Mouse (Mus musculus) layer of hippocampus, adult 9-11 months (tissue): ENCODE results near the gene Cyth3.
A peak's percentile ranks its signal among the peaks of the same experiment; 100 is the strongest.

ENCODE experiments used
- DNase-seq: peaks from one replicate; pipeline ENCODE4 v3.0.0; 2022

The Cyth3 gene

DNA sequence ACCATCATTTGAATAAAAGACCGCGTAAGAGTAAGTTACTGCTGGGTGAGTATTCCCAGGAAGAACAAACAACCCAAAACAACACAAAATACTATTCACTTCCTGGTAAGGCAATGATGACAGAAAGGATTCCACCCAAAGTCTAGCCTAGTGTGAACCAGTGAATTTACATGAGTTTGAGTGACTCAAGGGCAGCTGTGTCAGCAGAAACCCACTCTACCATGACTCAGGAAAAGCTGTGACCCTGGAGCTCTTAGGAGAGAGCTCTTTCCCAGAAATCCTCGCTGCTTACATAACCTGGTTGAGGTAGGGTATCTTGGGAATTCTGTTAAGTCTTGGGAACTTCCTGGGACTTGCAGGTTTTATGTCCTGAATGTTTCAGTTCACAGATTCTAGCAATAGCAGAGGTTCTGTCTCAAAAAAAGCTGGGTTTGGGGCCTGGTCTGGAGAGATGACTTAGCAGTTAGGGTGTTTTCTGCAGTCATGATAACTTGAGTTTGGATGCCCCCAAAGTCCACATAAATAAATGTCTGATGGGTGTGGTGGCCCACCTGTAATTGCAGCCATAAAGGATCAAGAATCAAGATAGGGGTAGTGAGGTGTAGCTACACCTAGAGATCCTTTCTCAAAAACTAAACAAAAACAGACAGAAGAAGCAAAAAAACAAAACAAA lies 5.5 kb upstream of the Cyth3 start:
- no peak for DNase-seq

DNA sequence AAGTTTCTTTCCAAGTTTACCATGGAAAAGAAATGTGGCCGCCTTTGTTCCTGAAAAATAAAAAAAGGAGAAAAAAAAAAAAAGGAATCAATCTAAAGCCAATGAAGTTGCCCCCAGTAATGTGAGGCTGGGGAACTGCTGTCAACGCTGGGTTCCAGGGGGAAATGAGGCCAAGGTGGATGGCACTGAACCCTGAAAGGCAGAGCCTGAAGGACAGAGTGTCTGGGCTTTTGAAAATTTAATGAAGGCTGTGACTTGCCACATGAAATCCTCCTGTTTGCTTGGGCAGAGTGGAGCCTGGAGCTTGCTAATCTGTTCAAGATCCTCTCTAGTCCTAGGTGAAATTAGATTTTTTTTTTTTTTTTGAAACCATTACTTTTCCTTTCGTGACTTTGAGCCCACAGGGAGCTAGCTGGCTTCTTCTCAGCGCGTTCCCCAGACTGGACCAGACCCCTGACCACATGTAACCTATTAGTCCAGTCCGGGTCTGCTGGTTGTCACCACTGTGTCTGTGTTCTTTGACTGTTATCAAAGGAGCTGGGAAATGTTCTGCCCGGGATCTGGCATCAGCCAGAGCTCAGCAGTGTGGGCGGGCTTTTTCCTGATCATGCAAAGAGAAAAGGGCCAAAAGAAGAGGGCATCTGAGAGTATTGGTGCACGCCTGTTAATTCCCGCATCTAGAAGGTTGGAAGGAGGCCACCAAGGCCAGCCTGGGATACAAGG lies 4.6 kb upstream of the Cyth3 start:
- no peak for DNase-seq

DNA sequence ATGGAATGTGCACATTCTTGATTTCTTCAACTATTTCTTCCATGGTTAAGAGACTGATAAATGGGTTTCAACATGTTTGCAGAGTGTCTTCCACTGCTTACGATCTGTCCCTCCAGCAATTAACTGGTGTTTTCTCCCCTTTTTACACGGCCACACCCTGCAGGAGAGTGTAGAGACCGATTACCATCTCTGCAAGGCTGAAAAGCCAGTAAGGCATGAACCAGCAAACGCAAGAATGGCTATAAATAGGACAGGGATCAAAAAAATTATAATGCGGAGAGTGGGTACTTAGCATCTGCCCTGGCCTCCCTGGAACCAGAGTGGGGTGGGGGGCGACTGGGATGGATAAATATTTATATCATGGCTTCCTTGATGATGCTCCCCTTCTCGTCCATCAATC lies 3.7 kb upstream of the Cyth3 start:
- DNase-seq = no peak

DNA sequence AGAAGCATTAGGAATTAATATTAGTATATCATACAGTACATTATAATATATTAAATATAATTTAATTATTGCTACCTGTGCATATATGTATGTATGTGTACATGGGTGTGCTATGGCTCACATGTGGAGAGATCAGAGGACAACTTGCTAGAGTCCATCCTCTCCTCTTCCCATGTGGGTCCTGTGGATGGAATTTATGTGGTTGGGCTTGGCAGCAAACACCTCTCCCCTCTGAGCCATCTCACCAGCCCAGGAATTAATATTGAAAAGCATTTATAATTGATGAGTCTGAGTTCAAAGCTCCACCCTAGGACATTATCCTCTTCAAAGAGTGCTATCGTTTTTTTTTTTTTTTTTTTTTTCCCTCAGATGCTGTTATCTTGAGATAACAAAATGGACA lies 2.1 kb upstream of the Cyth3 start:
- DNase-seq = no peak

DNA sequence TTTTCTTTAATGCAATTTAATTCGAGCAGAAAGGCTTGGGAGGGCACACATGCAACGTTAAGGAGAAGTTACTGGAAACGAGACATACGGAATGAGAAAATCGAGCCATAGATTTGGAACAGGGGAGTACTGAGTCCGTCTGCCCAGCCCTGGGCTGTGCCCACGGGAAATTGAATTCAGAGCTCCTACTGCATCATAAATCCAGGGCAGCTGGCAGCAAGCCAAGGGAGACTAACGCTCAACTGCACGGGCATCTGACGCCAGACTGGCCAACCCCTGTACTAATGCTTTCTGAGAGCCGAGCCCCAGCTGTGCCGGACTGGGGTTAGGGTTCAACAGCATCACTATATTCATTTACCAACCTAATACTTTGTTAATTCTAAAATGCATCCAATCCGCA lies 1.3 kb upstream of the Cyth3 start:
- peak; percentile 39 for DNase-seq

DNA sequence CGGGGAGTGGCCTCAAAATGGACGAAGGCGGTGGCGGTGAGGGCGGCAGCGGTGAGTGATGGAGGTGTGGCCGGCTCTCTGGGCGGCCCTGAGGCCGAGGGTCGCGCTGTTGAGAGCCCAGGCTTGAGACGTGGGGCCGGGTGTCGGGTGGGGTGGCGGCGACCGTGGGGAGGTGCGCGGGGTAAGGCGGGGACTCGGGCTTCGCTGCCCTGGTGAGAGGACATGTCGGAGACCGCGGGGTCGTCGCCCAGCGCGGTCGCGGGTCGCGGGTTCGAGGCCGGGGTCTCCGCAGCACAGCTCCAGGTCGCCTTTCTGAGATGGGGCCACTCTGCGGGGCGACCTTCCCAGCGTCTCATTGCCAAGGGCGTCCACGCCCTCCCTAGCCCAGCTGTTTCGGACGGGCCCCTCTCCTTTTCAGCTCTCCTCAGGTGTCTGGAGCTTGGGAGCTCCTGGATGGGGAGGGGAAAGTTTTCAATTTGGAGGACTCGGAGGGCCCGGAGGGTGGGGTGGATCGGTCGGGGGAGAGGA lies 440 bp downstream of the Cyth3 start:
- no peak for DNase-seq

DNA sequence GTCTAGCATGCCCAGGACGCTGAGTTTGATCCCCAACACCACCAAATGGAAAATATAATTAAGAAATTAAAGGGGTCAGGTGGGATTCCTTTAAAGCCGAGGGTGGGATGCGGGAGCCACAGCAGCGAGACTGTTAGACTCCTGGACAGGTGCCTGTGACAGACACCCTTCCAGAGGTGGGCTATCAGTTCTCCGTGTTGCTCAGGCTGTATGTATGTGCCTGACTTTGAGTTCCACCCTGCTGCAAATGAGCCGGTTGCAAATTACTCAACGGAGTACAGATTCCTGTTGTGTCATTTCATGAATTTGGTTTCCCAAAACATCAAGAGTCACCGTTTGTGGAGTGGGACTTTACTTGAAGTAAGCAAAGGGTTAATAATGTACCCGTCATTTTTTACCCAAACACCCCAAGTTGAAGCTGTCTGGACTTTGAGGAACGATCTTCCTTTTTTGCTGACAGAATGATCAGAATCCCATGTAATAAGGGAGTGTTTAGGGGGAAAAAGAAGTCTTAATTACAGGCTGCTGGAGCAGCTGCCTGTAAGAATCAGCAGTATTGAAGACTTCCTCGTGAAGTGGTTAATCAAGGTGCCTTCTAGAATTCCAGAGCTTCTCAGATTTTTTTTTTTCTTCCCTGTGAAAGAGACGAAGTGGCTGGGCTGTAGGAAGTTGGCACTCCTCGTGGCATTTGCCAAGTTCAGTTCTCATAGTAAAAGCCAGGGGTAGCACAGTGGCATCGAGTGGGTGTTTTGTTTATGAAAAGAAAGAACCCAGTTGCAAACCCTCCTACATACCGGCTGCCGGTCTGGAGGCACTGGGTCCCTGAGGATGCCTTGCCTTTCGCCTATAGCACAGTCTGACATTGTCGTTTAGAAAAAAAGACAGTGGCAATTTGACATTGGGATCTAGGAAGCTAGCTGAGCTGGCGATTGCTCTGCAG lies 1.4 kb downstream of the Cyth3 start:
- peak; percentile 51 for DNase-seq

DNA sequence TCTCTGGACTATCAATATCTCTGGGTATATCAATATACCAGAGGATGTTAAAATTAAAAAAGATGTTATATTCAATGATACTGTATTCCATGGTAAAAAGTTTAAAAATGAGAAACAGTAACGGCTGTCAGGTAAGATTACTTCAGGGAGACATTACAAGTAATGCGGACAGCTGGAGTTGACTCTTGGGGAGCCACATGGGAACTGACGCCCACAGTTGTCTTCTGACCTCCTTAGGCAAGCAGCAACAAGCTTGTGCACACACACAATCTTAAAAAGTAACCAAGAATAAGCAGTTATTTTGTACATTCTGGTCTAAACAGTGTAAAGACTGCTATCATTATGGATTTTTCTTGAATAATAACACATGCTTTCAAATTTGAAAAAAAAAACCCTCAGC lies 2.2 kb downstream of the Cyth3 start:
- no peak for DNase-seq

DNA sequence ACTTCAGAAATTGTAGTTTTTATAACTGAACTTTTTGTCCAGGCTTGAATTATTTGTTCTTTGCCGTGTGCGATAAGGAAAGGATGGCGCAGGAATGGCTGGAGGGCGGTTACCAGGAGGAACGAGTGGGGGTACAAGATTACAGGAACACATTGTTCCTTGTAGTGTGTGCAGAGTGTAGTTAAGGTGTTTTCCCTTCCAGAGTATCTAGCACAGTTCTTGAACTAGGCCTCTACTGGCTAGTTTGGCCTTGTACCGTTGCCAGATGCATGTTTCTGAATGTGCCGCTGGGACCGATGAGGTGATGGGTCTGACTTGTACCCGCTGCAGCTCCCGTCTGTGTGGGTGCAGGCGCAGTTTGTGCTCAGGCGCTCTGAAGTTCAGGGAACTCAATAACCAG lies 3.2 kb downstream of the Cyth3 start:
- no peak for DNase-seq

DNA sequence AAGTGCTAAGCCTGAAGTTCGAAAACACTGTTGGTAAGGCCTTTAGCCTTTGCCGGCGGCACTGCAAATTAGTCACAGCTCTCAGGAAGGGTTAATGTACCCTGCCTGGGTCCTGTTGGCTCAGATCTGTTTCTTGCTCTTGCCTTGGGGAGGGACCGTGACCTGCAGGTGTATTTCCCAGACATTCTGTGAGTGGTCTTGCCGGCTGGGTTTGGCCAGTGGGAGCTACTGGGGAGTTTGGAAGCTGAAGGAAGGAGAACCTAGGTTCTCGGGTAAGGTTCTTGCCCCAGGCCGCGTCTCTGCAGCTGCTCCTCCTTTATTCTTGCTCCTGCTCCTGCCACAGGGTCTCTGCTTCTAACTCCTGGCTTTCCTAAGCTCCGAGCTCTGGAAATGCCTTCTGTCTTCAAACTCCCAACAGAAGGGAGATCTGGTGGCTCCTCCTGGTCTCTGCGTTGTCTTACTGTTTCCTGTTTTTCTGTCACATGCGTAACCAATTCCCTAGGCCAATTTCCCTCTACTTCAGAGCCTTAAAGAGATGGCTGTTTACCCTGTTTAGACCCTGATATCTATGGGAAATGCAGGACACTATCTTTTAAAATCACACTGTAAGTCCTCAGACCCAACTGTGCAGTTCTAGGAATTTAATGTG lies 3.8 kb downstream of the Cyth3 start:
- DNase-seq = peak; percentile 40

DNA sequence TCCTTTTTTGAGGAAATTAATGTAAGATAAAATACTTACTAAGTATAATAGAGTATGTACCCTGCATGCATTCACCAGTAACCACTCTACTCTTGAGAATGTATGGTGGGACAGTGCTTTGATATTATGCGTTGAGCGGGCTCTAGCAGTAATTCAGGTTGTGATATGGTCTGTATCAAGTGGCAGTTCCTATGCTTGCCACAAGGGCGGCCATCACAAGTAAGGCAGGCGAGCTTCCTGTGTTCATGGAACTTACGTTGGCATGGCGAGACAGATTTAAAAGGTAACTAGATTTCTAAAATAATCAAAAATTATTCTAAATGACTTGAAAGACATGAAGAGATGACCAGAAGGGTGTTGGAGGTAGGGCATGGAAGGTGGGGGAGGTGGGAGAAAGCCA lies 5.3 kb downstream of the Cyth3 start:
- no peak for DNase-seq

DNA sequence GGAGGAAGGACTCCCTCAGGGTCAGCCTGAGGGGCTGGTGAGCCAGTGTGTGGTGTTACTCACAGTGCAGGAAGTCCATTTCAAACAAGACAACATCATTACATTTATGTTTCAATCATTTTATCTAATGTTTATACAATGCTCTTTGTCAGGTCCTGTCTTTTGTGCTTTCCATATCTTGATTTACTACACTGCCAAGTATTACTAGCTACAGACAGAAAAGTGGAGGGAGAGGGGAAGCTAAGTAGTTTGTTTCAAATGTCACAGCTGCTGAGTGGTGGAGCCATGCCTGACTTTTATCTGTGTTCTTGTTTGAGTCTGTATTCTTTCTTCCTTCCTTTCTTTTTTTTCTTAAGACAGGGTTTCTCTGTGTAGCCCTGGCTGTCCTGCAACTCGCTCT lies 5.7 kb downstream of the Cyth3 start:
- no peak for DNase-seq

DNA sequence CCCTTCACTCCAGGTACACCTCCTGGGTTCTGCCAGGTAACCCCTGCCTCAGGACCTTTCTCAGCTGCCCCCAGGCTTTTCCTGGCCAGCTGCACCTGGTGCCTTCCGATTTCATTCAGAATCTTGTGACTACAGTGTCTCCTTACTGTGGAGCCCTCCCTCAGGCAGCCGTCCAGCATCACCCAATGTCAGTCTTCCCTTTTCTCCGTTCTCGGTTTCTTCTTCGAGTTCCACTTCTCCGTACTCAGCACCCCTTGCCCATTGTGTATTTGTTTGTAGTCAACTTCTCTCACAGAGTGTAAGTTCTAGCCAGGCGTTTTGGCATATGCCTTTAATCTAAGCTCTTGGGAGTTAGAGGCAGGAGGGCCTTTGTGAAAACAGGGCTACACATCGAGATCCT lies 7.4 kb downstream of the Cyth3 start:
- no peak for DNase-seq

DNA sequence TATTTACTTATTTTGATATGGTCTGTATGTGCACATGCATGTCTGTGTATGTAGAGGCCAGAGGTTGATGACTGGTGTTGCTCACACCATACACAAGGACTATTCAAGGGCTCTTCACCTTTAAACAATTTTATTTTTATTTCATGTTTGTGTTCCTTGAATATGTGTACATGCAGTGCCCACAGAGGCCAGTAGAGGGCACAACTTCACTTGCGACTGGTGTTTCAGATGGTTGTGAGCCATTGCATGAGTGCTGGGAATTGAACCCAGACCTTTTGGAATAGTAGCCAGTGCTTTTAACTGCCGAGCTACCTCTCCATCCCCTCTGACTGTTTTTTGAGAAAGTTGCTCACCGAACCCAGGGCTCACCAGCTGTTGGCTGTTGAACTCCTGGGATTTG lies 8.0 kb downstream of the Cyth3 start:
- DNase-seq = no peak

DNA sequence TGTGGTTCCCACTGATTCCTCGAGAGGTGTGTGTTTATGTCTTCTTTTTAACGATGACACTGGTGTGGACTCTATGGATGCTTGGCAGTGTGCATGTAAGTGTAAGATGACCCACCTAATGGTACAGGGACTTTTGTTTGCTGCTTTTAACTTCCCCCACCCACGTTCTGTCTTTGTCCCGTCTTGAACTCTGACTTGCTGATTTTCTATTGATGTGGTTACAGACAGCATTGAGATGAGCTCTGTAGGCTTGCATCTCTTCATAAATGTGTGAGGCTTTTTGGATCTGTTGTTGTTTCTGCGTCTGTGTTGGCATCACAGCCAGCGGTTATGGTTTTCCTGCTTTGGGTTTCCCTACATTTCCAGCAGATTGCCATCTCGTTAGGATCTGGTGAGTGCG lies 8.5 kb downstream of the Cyth3 start:
- no peak for DNase-seq

DNA sequence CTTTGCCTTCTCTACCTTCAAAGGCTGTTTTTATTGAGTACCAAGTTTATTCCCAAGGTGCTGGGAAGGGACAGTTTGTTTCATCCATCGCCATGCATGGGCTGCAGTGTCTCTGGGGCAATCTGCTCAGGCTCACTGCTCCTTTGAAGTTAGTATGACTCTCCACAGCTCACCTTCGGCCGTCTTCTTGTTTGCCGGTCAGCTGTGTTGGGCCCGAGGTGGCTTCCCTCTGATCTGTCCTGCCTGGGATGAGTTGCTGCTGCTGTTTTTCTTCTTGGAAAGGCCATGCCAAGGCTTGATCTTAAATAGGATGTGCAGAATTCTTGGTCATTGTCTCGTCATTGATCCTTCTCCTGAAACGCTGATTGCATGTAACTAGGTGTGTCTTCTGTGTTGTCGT lies 9.3 kb downstream of the Cyth3 start:
- no peak for DNase-seq

DNA sequence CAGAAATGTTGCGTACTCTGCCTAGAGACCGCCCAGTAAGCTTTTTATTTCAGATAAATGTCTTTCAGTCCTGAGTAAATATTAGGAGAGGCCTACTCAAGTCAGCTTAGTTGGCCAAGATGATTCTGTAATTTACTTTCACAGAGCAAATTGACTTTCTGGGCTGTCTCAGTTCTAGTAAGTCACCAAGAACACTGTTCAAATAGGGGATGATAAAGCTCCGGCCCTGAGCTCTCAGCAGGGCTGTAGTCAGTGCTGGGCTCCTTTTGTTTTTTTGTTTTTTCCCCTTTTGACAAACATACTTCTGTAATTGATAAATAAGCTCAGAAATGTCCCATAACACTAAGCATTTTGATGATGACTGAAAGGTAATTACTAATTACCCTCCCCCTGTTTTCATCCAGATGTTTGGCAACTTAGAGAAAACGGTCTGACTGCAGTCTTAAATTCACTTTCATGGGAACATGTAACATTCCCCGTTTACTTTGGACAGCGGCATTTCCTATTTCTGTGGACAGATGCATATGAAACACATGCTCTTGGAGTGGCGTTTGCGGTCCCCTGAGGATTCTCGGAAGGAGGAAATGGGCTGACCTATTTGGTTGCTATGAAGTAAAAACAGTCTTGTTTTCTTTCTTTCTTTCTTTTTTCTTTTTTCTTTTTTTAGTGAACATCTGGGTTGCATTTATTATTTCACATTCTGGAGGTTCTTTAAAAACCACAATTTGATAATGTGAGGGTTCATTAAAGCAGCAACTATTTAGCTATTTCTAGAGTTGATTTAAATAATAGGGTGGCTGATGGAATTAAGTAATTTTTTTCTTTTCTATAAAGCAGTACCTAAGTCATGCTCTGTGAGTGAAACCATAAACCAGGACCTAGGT lies 10.7 kb downstream of the Cyth3 start:
- no peak for DNase-seq

DNA sequence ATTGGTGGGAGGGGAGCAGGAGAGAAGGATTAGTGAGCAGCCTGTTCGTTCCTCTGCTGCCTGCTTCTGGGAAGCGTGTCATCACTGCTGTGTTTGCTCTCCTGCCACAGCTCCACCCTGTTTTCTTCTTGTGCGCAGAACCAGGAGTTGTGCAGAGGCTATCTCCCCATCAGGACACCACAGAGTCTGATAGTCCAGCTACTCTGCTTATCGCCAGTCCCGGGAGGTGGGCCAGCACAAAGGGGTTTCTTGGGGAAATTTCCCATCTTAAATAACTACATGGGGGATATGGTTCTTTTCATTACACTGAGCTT lies 11.3 kb downstream of the Cyth3 start:
- DNase-seq = no peak

DNA sequence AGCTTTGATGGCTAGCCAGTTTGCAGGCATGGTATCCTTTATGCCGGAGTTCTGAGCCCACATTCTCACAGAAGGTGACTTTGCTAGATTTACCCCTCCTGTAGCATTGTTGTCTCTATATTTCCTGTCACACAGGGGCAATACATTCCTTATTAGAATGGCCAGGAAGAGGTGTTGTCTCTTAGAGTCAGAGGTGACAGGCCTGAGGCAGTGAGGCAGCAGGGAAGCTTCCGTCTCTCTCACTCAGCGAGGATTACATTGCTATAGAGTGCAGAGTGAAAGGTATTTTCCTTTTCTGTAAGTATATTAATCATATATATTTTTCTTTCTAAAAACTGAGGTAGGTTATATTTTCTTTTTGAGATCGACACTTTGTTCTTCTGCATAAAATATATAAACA lies 11.6 kb downstream of the Cyth3 start:
- DNase-seq = no peak

DNA sequence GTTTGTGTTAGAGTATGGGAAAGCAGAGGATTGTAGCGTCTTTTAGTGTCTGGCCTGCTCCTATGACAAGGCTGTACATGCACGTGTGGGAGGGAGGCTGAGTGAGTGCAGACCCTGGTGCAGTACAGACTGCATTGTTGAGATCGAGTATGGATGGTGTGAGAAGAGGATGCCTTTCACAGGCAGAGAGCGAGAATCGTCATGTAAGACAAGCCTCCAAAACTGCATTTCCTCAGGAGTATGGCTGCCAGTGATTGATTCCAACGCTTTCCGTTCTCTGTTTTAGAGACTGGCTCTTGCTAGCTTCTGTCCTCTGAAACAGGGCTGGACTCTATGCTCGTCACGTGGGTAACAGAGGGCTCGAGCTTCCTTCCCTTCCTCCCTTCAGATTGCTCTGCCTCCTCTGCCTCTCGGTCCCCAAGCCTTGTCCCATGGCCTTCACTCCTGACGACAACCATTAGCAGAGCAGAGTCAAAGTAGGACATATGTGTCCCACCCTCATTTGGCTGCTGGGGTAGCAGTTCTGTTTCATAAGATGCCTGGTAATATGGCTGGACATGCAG lies 12.4 kb downstream of the Cyth3 start:
- no peak for DNase-seq

DNA sequence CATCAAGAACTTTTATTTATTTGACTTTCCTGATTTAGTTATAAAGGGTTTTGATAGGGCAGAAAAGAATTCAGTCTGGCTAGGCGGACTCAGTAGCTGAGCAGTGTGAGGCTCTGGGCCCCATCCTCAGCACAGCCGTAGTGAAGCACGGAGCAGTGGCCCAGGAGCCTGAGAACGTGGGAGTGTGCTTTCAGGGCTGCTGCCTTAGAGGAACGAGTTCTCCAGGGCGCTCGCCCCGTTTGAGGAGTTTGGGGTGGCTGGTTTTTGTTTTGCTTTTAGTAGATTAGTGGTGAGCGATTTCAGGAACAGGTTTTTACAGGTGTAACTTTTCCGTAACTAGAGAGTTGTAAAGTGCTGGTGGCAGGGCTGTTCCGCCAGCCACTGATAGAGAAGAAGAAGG lies 13.1 kb downstream of the Cyth3 start:
- DNase-seq = no peak

DNA sequence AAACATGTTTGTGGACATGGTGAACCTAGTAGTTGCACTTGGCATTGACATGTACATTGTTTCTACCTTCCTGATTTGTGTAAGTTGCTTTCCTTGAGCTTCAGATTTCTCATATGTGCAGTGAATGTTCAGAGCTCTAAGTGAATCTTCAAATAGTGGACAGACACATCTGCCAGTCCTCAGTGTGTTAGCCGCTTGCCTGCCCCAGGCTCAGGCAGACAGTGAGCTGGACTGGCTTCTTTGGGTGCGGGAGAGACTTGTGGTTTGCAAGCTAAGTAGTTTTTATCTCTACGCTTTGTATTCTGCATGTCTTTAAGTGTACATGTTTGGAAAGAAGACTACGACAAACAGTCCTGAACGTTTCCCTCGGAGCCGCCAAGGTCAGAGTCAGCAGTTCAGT lies 13.9 kb downstream of the Cyth3 start:
- no peak for DNase-seq
